Mouse (Mus musculus): ENCODE data around the gene Cd300ld2. TPM values are rescaled to one million over a fixed set of nuclear protein-coding genes. Genes with fewer than 3 reads are reported as not detected.
A peak's percentile ranks its signal among the peaks of the same experiment; 100 is the strongest.
"Not testable (repeated sequence)": the region's sequence is repeated elsewhere in the genome, so short reads cannot be mapped to it uniquely, and the experiment has no call there.

Gene Cd300ld2
- not detected in 2 replicates for polyA plus RNA-seq (2012; rRNA removed)

- not testable (repeated sequence) for DNase-seq (ENCODE audit: low read depth)
Observed at GRCm38 (mm10) chr11:115016093-115016492, at the start of gene Cd300ld2. Gene Cd300ld2, minus strand, starts transcription at chr11:115016193.

- DNase-seq (ENCODE audit: low read depth) = no peak
- TF ChIP-seq CTCF (IDR thresholded peaks at IDR 0.05; ENCODE audit: borderline replicate concordance, extremely low read depth, insufficient read depth, insufficient read length) (no peak), POLR2A (IDR thresholded peaks at IDR 0.05; ENCODE audit: borderline replicate concordance, extremely low read depth, insufficient read depth, insufficient read length, poor library complexity, severe bottlenecking) (no peak)
Observed at GRCm38 (mm10) chr11:115062077-115062476, 46.1 kb upstream of the Cd300ld2 start, which contains the start of gene Cd300e. Gene Cd300e, minus strand, starts transcription at chr11:115062177.

- no peak for DNase-seq (ENCODE audit: low read depth)
- TF ChIP-seq CTCF (IDR thresholded peaks at IDR 0.05; ENCODE audit: borderline replicate concordance, extremely low read depth, insufficient read depth, insufficient read length) = no peak
- no peak for TF ChIP-seq POLR2A (IDR thresholded peaks at IDR 0.05; ENCODE audit: borderline replicate concordance, extremely low read depth, insufficient read depth, insufficient read length, poor library complexity, severe bottlenecking)
Observed at GRCm38 (mm10) chr11:115059797-115060196, 43.8 kb upstream of the Cd300ld2 start.

- TF ChIP-seq POLR2A (IDR thresholded peaks at IDR 0.05; ENCODE audit: borderline replicate concordance, extremely low read depth, insufficient read depth, insufficient read length, poor library complexity, severe bottlenecking) = no peak
- no peak for TF ChIP-seq CTCF (IDR thresholded peaks at IDR 0.05; ENCODE audit: borderline replicate concordance, extremely low read depth, insufficient read depth, insufficient read length)
- no peak for DNase-seq (ENCODE audit: low read depth)
Observed at GRCm38 (mm10) chr11:115058701-115059100, 42.7 kb upstream of the Cd300ld2 start.

GRCm38 (mm10) chr11:115054537-115054936 is 38.5 kb upstream of the Cd300ld2 start:
- TF ChIP-seq POLR2A (IDR thresholded peaks at IDR 0.05; ENCODE audit: borderline replicate concordance, extremely low read depth, insufficient read depth, insufficient read length, poor library complexity, severe bottlenecking) (no peak), CTCF (IDR thresholded peaks at IDR 0.05; ENCODE audit: borderline replicate concordance, extremely low read depth, insufficient read depth, insufficient read length) (no peak)

GRCm38 (mm10) chr11:115052991-115053390 is 37.0 kb upstream of the Cd300ld2 start:
- TF ChIP-seq CTCF (IDR thresholded peaks at IDR 0.05; ENCODE audit: borderline replicate concordance, extremely low read depth, insufficient read depth, insufficient read length) (no peak), POLR2A (IDR thresholded peaks at IDR 0.05; ENCODE audit: borderline replicate concordance, extremely low read depth, insufficient read depth, insufficient read length, poor library complexity, severe bottlenecking) (no peak)
- no peak for DNase-seq (ENCODE audit: low read depth)

More at GRCm38 (mm10) chr11:115054537-115054936, 38.5 kb upstream of the Cd300ld2 start:
- DNase-seq (ENCODE audit: low read depth) = no peak

- TF ChIP-seq CTCF (IDR thresholded peaks at IDR 0.05; ENCODE audit: borderline replicate concordance, extremely low read depth, insufficient read depth, insufficient read length) = no peak
- no peak for TF ChIP-seq POLR2A (IDR thresholded peaks at IDR 0.05; ENCODE audit: borderline replicate concordance, extremely low read depth, insufficient read depth, insufficient read length, poor library complexity, severe bottlenecking)
- peak; percentile 48 for DNase-seq (ENCODE audit: low read depth)
Observed at GRCm38 (mm10) chr11:115052206-115052605, 36.2 kb upstream of the Cd300ld2 start.

GRCm38 (mm10) chr11:115049282-115049895 is 33.4 kb upstream of the Cd300ld2 start:
- no peak for DNase-seq (ENCODE audit: low read depth)
- TF ChIP-seq CTCF (IDR thresholded peaks at IDR 0.05; ENCODE audit: borderline replicate concordance, extremely low read depth, insufficient read depth, insufficient read length) (peak; percentile 40; the same call in 1 of the 2 replicates), POLR2A (IDR thresholded peaks at IDR 0.05; ENCODE audit: borderline replicate concordance, extremely low read depth, insufficient read depth, insufficient read length, poor library complexity, severe bottlenecking) (no peak)

- TF ChIP-seq CTCF (IDR thresholded peaks at IDR 0.05; ENCODE audit: borderline replicate concordance, extremely low read depth, insufficient read depth, insufficient read length) = no peak
- TF ChIP-seq POLR2A (IDR thresholded peaks at IDR 0.05; ENCODE audit: borderline replicate concordance, extremely low read depth, insufficient read depth, insufficient read length, poor library complexity, severe bottlenecking) = no peak
- DNase-seq (ENCODE audit: low read depth) = no peak
Observed at GRCm38 (mm10) chr11:115048259-115048658, 32.3 kb upstream of the Cd300ld2 start, which contains the start of gene Cd300ld3. Gene Cd300ld3, minus strand, starts transcription at chr11:115048409.

- not testable (repeated sequence) for DNase-seq (ENCODE audit: low read depth)
Observed at GRCm38 (mm10) chr11:115037669-115038068, 21.7 kb upstream of the Cd300ld2 start, which contains the start of gene Cd300ld5. Gene Cd300ld5, minus strand, starts transcription at chr11:115037769.

GRCm38 (mm10) chr11:115026912-115027311 is 10.9 kb upstream of the Cd300ld2 start, which contains the start of gene Cd300ld4:
Gene Cd300ld4, minus strand, starts transcription at chr11:115027012.
- DNase-seq (ENCODE audit: low read depth) = not testable (repeated sequence)

GRCm38 (mm10) chr11:115004070-115004469 is 11.9 kb downstream of the Cd300ld2 start:
- TF ChIP-seq CTCF (IDR thresholded peaks at IDR 0.05; ENCODE audit: borderline replicate concordance, extremely low read depth, insufficient read depth, insufficient read length) = no peak
- no peak for TF ChIP-seq POLR2A (IDR thresholded peaks at IDR 0.05; ENCODE audit: borderline replicate concordance, extremely low read depth, insufficient read depth, insufficient read length, poor library complexity, severe bottlenecking)
- DNase-seq (ENCODE audit: low read depth) = no peak
